ENCODE assay signal across 8 mouse cellular contexts in genomic region chr10:120209539-120209925, GRCm38 (mm10). TPM values are rescaled to one million over a fixed set of nuclear protein-coding genes. Genes with fewer than 3 reads are reported as not detected.
DNase-seq lines count a peak whose midpoint lies in the region; ATAC-seq and TF ChIP-seq lines count a peak whose summit lies in the region.

No protein-coding gene starts in this region.

- H3K36me3 ChIP-seq in liver, adult 2 months (ENCODE audit: control insufficient read depth, insufficient read depth, low read length) = no peaks in the 10 kb centered on the region
- no peaks in the 10 kb centered on the region for H3K36me3 ChIP-seq in hindbrain, embryonic 16.5 days (ENCODE audit: control insufficient read depth, insufficient read depth, low read length)
- no peaks in the 10 kb centered on the region for H3K36me3 ChIP-seq in midbrain, embryonic 15.5 days (replicated peaks)

- no peak for TF ChIP-seq CTCF in liver, adult 2 months (IDR thresholded peaks at IDR 0.05; ENCODE audit: low read depth, low read length)

- peaks cover 5% of the 10 kb centered on the region for H3K4me1 ChIP-seq in liver, adult 2 months (ENCODE audit: control insufficient read depth, insufficient read depth, low read length)
- H3K4me1 ChIP-seq in hindbrain, embryonic 16.5 days (ENCODE audit: control insufficient read depth, insufficient read depth, low read depth, low read length) = peaks cover 5% of the 10 kb centered on the region
- H3K4me1 ChIP-seq in midbrain, embryonic 15.5 days = peaks cover 11% of the 10 kb centered on the region

- peak overlapping the region; percentile 74 for H3K4me2 ChIP-seq in hindbrain, embryonic 16.5 days (ENCODE audit: low read length)
- H3K4me2 ChIP-seq in midbrain, embryonic 15.5 days = peak overlapping the region; percentile 71

- H3K4me3 ChIP-seq in liver, adult 2 months (ENCODE audit: insufficient read depth, low read depth, low read length) = peak overlapping the region; percentile 27
- H3K4me3 ChIP-seq in hindbrain, embryonic 16.5 days (ENCODE audit: low read length) = peak overlapping the region; percentile 98
- peak overlapping the region; percentile 83 for H3K4me3 ChIP-seq in midbrain, embryonic 15.5 days

- H3K9ac ChIP-seq in liver, adult 2 months (ENCODE audit: low read depth, low read length) = no peak overlapping the region
- no peak overlapping the region for H3K9ac ChIP-seq in hindbrain, embryonic 16.5 days (ENCODE audit: low read depth, low read length)
- H3K9ac ChIP-seq in midbrain, embryonic 15.5 days = no peak overlapping the region

- H3K27ac ChIP-seq in liver, adult 2 months (replicated peaks; ENCODE audit: insufficient read depth, low read depth, low read length) = no peak overlapping the region
- no peak overlapping the region for H3K27ac ChIP-seq in hindbrain, embryonic 16.5 days (ENCODE audit: low read depth, low read length)
- H3K27ac ChIP-seq in midbrain, embryonic 15.5 days = no peak overlapping the region

- no peak for TF ChIP-seq POLR2A in liver, adult 2 months (IDR thresholded peaks at IDR 0.05; ENCODE audit: extremely low read depth, insufficient read depth, low read length)

- peak; percentile 25 for DNase-seq in liver, adult 2 months (ENCODE audit: extremely low read depth, low read depth, low spot score)
- no peak for DNase-seq in liver
- DNase-seq in c-Kit-positive CD71-positive TER-119-positive erythroid progenitor cells, embryonic 14.5 days (ENCODE audit: low spot score) = peak; percentile 20
- DNase-seq in right cerebral cortex, postnatal 14 days = no peak
- DNase-seq in frontal cortex, adult 2 months (ENCODE audit: extremely low spot score in 1 of 2, low spot score in 1 of 2) = no peak
- DNase-seq in embryo, embryonic 11 days = no peak

- no peaks in the 10 kb centered on the region for H3K27me3 ChIP-seq in liver, adult 2 months (ENCODE audit: control insufficient read depth, insufficient read depth, low read length)
- no peaks in the 10 kb centered on the region for H3K27me3 ChIP-seq in hindbrain, embryonic 16.5 days (replicated peaks; ENCODE audit: control insufficient read depth, insufficient read depth, low read length)
- no peaks in the 10 kb centered on the region for H3K27me3 ChIP-seq in midbrain, embryonic 15.5 days (replicated peaks)

- H3K79me2 ChIP-seq in liver, adult 2 months (ENCODE audit: control insufficient read depth, insufficient read depth, low read length) = peaks cover 16% of the 10 kb centered on the region; the same call in 1 of the 2 replicates

- 32% methylated on average over 6 of the region's 6 CpGs for WGBS in liver, adult 2 months
- 78% methylated on average over 6 of the region's 6 CpGs for WGBS in hindbrain, embryonic 16.5 days
- WGBS in midbrain, embryonic 15.5 days = 78% methylated on average over 6 of the region's 6 CpGs

- no peak for ATAC-seq in hindbrain, embryonic 16.5 days
- ATAC-seq in midbrain, embryonic 15.5 days (replicated peaks) = no peak

- H3K9me3 ChIP-seq in hindbrain, embryonic 16.5 days (ENCODE audit: control insufficient read depth, low read length) = no peaks in the 10 kb centered on the region
- H3K9me3 ChIP-seq in midbrain, embryonic 15.5 days = no peaks in the 10 kb centered on the region

RNA-seq across cellular contexts. Expression of gene Irak3, which starts 7.6 kb away (rescaled TPM):
- 0.60 and 1.1 TPM in 2 replicates for total RNA-seq in liver, adult 2 months (2014; rRNA removed)
- 0.32 and 0.49 TPM in 2 replicates for polyA plus RNA-seq in liver, adult 2 months (2012; rRNA removed)
- 0.31 and 0.55 TPM in 2 replicates for polyA plus RNA-seq in hindbrain, embryonic 16.5 days (2015; fragmentation: Nextera tagmentation; extraction: Ambion mirVana)
- polyA plus RNA-seq in midbrain, embryonic 15.5 days (2015; fragmentation: Nextera tagmentation; extraction: Ambion mirVana) = 0.18 and 0.19 TPM in 2 replicates
- 0.80 TPM in 2 replicates for polyA plus RNA-seq in frontal cortex, adult 2 months (2012; rRNA removed)

RNA-seq across cellular contexts. Expression of gene Tmbim4, which starts 8.1 kb away (rescaled TPM):
- total RNA-seq in liver, adult 2 months (2014; rRNA removed) = 97.6 and 115 TPM in 2 replicates
- polyA plus RNA-seq in liver, adult 2 months (2012; rRNA removed) = 324 and 346 TPM in 2 replicates
- 109 and 118 TPM in 2 replicates for polyA plus RNA-seq in hindbrain, embryonic 16.5 days (2015; fragmentation: Nextera tagmentation; extraction: Ambion mirVana)
- polyA plus RNA-seq in midbrain, embryonic 15.5 days (2015; fragmentation: Nextera tagmentation; extraction: Ambion mirVana) = 90.2 and 93.7 TPM in 2 replicates
- polyA plus RNA-seq in frontal cortex, adult 2 months (2012; rRNA removed) = 86.5 and 99.3 TPM in 2 replicates

RNA-seq across cellular contexts. Expression of gene Llph, which starts 17.3 kb away (rescaled TPM):
- total RNA-seq in liver, adult 2 months (2014; rRNA removed) = 10.5 and 15.2 TPM in 2 replicates
- polyA plus RNA-seq in liver, adult 2 months (2012; rRNA removed) = 4.0 and 4.9 TPM in 2 replicates
- 29.3 and 36.5 TPM in 2 replicates for polyA plus RNA-seq in hindbrain, embryonic 16.5 days (2015; fragmentation: Nextera tagmentation; extraction: Ambion mirVana)
- 34.7 and 39.6 TPM in 2 replicates for polyA plus RNA-seq in midbrain, embryonic 15.5 days (2015; fragmentation: Nextera tagmentation; extraction: Ambion mirVana)
- polyA plus RNA-seq in frontal cortex, adult 2 months (2012; rRNA removed) = 43.0 and 49.0 TPM in 2 replicates

Comparison
In these comparisons a context has a peak if more than half of its experiments do, and no peak if none do; other contexts are left out.
1. DNase-seq: peak in liver, adult 2 months (single experiment) and c-Kit-positive CD71-positive TER-119-positive erythroid progenitor cells, embryonic 14.5 days (single experiment); none in liver (single experiment), right cerebral cortex, postnatal 14 days (single experiment), frontal cortex, adult 2 months (0 of 2) and embryo, embryonic 11 days (single experiment).
2. H3K4me3 ChIP-seq: peak in every context shown above with its lines; median percentile 98 in hindbrain, embryonic 16.5 days; 83 in midbrain, embryonic 15.5 days; 27 in liver, adult 2 months.